Mouse (Mus musculus) thymus, postnatal 10 days (tissue): ENCODE data around the gene E130218I03Rik.
"Not testable (repeated sequence)": the region's sequence is repeated elsewhere in the genome, so short reads cannot be mapped to it uniquely, and the experiment has no call there.

Experiments
- DNase-seq, 2 experiments: peaks; one replicate each; pipeline ENCODE4 v3.0.0; 2021; ENCODE audit warnings: low spot score in 2 of 2

Gene E130218I03Rik

GRCm38 (mm10) chr4:134252131-134252910 lies 8.9 kb downstream of the E130218I03Rik start:
- DNase-seq = no peak

GRCm38 (mm10) chr4:134252911-134253721 lies 9.7 kb downstream of the E130218I03Rik start:
- no peak for DNase-seq

GRCm38 (mm10) chr4:134253722-134254324 lies 10.4 kb downstream of the E130218I03Rik start, which contains the start of gene Grrp1:
TSS of gene Grrp1 (minus strand) at chr4:134254106.
- no peak for DNase-seq

GRCm38 (mm10) chr4:134254835-134255234 lies 11.4 kb downstream of the E130218I03Rik start:
- no peak for DNase-seq

- DNase-seq = peak; percentile 52 to 59
Observed at GRCm38 (mm10) chr4:134255854-134256253, 12.4 kb downstream of the E130218I03Rik start.

- no peak for DNase-seq
Observed at GRCm38 (mm10) chr4:134256407-134257197, 13.1 kb downstream of the E130218I03Rik start.

- no peak for DNase-seq
Observed at GRCm38 (mm10) chr4:134257198-134258009, 13.9 kb downstream of the E130218I03Rik start.

- no peak for DNase-seq
Observed at GRCm38 (mm10) chr4:134258354-134258753, 14.9 kb downstream of the E130218I03Rik start.

- peak in 1 of 2 experiments; percentile 56 for DNase-seq
Observed at GRCm38 (mm10) chr4:134263191-134263590, 19.7 kb downstream of the E130218I03Rik start.

- DNase-seq = no peak
Observed at GRCm38 (mm10) chr4:134265860-134266585, 22.6 kb downstream of the E130218I03Rik start.

- DNase-seq = no peak
Observed at GRCm38 (mm10) chr4:134268102-134268655, 24.7 kb downstream of the E130218I03Rik start.

GRCm38 (mm10) chr4:134269622-134270021 lies 26.2 kb downstream of the E130218I03Rik start:
- DNase-seq = not testable (repeated sequence)

GRCm38 (mm10) chr4:134271979-134272378 lies 28.5 kb downstream of the E130218I03Rik start:
- DNase-seq = no peak

GRCm38 (mm10) chr4:134272731-134273416 lies 29.4 kb downstream of the E130218I03Rik start:
- DNase-seq = no peak

- DNase-seq = peak; percentile 69 to 76
Observed at GRCm38 (mm10) chr4:134273417-134274345, 30.2 kb downstream of the E130218I03Rik start.

- DNase-seq = no peak
Observed at GRCm38 (mm10) chr4:134284942-134285341, 41.5 kb downstream of the E130218I03Rik start.

- DNase-seq = peak in 1 of 2 experiments; percentile 42
Observed at GRCm38 (mm10) chr4:134286226-134287167, 43.0 kb downstream of the E130218I03Rik start.
